ENCODE assay signal across 16 mouse cellular contexts in genomic region chr6:120149458-120150120, GRCm38 (mm10). TPM values are rescaled to one million over a fixed set of nuclear protein-coding genes. Genes with fewer than 3 reads are reported as not detected.
DNase-seq lines count a peak whose midpoint lies in the region; ATAC-seq and TF ChIP-seq lines count a peak whose summit lies in the region.
"Had no signal": no experiment of that assay in that cellular context is flagged by ENCODE, and none has a peak within 500 bp of the region (broad histone marks: within the 10 kb centered on the region; RNA-seq: fewer than 3 reads in every experiment).

No protein-coding gene starts in this region.

- H3K27me3 ChIP-seq in heart, embryonic 14.5 days (ENCODE audit: control insufficient read depth, insufficient read depth, low read length) = no peaks in the 10 kb centered on the region
- peaks cover 27% of the 10 kb centered on the region for H3K27me3 ChIP-seq in G1E (ENCODE audit: insufficient read depth, low read length)
- no peaks in the 10 kb centered on the region for H3K27me3 ChIP-seq in cerebellum, adult 2 months (ENCODE audit: control insufficient read depth, insufficient read depth, low read length)
- H3K27me3 ChIP-seq: hindbrain, embryonic 13.5 days; limb, embryonic 13.5 days; stomach, embryonic 15.5 days had no signal

- H3K4me2 ChIP-seq in heart, embryonic 14.5 days (ENCODE audit: low read length) = no peak overlapping the region
- H3K4me2 ChIP-seq: hindbrain, embryonic 13.5 days; limb, embryonic 13.5 days; stomach, embryonic 15.5 days had no signal

- no peaks in the 10 kb centered on the region for H3K9me3 ChIP-seq in heart, embryonic 14.5 days (ENCODE audit: control insufficient read depth, low read length)
- no peaks in the 10 kb centered on the region for H3K9me3 ChIP-seq in G1E (replicated peaks)
- H3K9me3 ChIP-seq: hindbrain, embryonic 13.5 days; limb, embryonic 13.5 days; megakaryocyte, embryonic 14.5 days; stomach, embryonic 15.5 days had no signal

- no peak for DNase-seq in heart, adult 9 months (ENCODE audit: low spot score in 2 of 2)
- peak; percentile 54 for DNase-seq in CD4-positive helper T cell, adult 2 months (ENCODE audit: low read depth, low spot score)
- no peak for DNase-seq in G1E (ENCODE audit: low spot score)
- no peak for DNase-seq in cerebellum, adult 2 months
- DNase-seq in cerebellum, adult 8-10 months = no peak
- DNase-seq: cerebellum, postnatal 25 days; thymus, postnatal 36 days had no signal

- no peaks in the 10 kb centered on the region for H3K36me3 ChIP-seq in heart, embryonic 14.5 days (ENCODE audit: control insufficient read depth, insufficient read depth, low read length)
- no peaks in the 10 kb centered on the region for H3K36me3 ChIP-seq in G1E (replicated peaks)
- H3K36me3 ChIP-seq: hindbrain, embryonic 13.5 days; limb, embryonic 13.5 days; stomach, embryonic 15.5 days had no signal

- no peak for ATAC-seq in heart, embryonic 14.5 days (ENCODE audit: insufficient number of reproducible peaks, insufficient read depth, low FRiP score, low read depth)
- ATAC-seq in G1E (ENCODE audit: extremely low read depth, insufficient number of reproducible peaks, low FRiP score, poor library complexity, severe bottlenecking) = peak; percentile 40
- ATAC-seq in hematopoietic stem cell, adult 5-6 weeks (replicated peaks in 1 of 2; ENCODE audit: insufficient read depth in 1 of 2, low FRiP score in 2 of 2, low TSS enrichment in 1 of 2, low read depth in 1 of 2, poor library complexity in 2 of 2, severe bottlenecking in 2 of 2) = peak; percentile 57 to 70

- no peak overlapping the region for H3K4me3 ChIP-seq in heart, embryonic 14.5 days (ENCODE audit: control insufficient read depth in 1 of 2, insufficient read depth in 1 of 2, low read depth in 1 of 2, low read length in 2 of 2)
- H3K4me3 ChIP-seq in G1E (ENCODE audit: low read depth, low read length) = no peak overlapping the region
- no peak overlapping the region for H3K4me3 ChIP-seq in cerebellum, adult 2 months (replicated peaks; ENCODE audit: insufficient read depth, low read depth, low read length)
- H3K4me3 ChIP-seq: hindbrain, embryonic 13.5 days; limb, embryonic 13.5 days; megakaryocyte, embryonic 14.5 days; myocyte; stomach, embryonic 15.5 days had no signal

- no peak for TF ChIP-seq POLR2A in cerebellum, adult 2 months (IDR thresholded peaks at IDR 0.05; ENCODE audit: borderline replicate concordance, insufficient read depth, low read length)

- no peak for TF ChIP-seq CTCF in G1E (IDR thresholded peaks at IDR 0.05; ENCODE audit: low read depth, low read length)
- no peak for TF ChIP-seq CTCF in cerebellum, adult 2 months (IDR thresholded peaks at IDR 0.05; ENCODE audit: borderline replicate concordance, insufficient read depth, low read depth, low read length)

- 58% methylated on average over 12 of the region's 12 CpGs for WGBS in heart, embryonic 14.5 days
- WGBS in cerebellum, adult 2 months = 81% methylated on average over 12 of the region's 12 CpGs

- H3K27ac ChIP-seq in heart, embryonic 14.5 days (replicated peaks in 1 of 2; ENCODE audit: control insufficient read depth in 1 of 2, insufficient read depth in 1 of 2, low read depth in 2 of 2, low read length in 2 of 2) = peak overlapping the region; percentile 89
- H3K27ac ChIP-seq in cerebellum, adult 2 months (ENCODE audit: insufficient read depth, low read length) = no peak overlapping the region
- H3K27ac ChIP-seq: hindbrain, embryonic 13.5 days; kidney, postnatal 0 days; stomach, embryonic 15.5 days had no signal

- peak overlapping the region; percentile 56; the same call in 1 of the 2 replicates for H3K9ac ChIP-seq in heart, embryonic 14.5 days (ENCODE audit: low read length)
- H3K9ac ChIP-seq: hindbrain, embryonic 13.5 days; limb, embryonic 13.5 days; stomach, embryonic 15.5 days had no signal

- peaks cover 47 to 61% of the 10 kb centered on the region in 2 experiments for H3K4me1 ChIP-seq in heart, embryonic 14.5 days (ENCODE audit: control insufficient read depth in 2 of 2, insufficient read depth in 2 of 2, low read length in 2 of 2)
- H3K4me1 ChIP-seq in G1E (ENCODE audit: insufficient read depth, low read depth, low read length) = peaks cover 21% of the 10 kb centered on the region
- H3K4me1 ChIP-seq in cerebellum, adult 2 months (ENCODE audit: control insufficient read depth, insufficient read depth, low read length) = no peaks in the 10 kb centered on the region; the same call in 1 of the 2 replicates

RNA-seq across cellular contexts. Expression of gene Ninj2, which starts 56.4 kb away (rescaled TPM):
- not detected in 2 replicates for polyA plus RNA-seq in heart, embryonic 14.5 days (2014; fragmentation: Nextera tagmentation; extraction: Ambion mirVana)
- total RNA-seq in G1E (2014; fragmentation: Nextera tagmentation) = not detected in 2 replicates
- not detected in 2 replicates for total RNA-seq in G1E (2017)
- not detected in 2 replicates for polyA plus RNA-seq in G1E (2012)
- total RNA-seq in hematopoietic stem cell, adult 5-6 weeks (2017) = not detected in 2 replicates
- polyA plus RNA-seq in cerebellum, adult 2 months (2012; rRNA removed) = 9.7 and 11.7 TPM in 2 replicates
- polyA plus RNA-seq: brain, embryonic 14.5 days; hindbrain, embryonic 13.5 days; kidney, postnatal 0 days; stomach, embryonic 15.5 days had no signal
